Mouse (Mus musculus) heart, postnatal 25 days (tissue): ENCODE measurements around the gene Slc25a11. TPM values are rescaled to one million over a fixed set of nuclear protein-coding genes. Genes with fewer than 3 reads are reported as not detected.

ENCODE experiments used
- DNase-seq: peaks from one replicate; pipeline ENCODE4 v3.0.0; 2022; ENCODE audit warnings: low spot score
- intact Hi-C: fragments of 180-260 bp; cut with DNase I; formaldehyde crosslinking; loops from one replicate; pipeline ENCODE4 v1.15.1; 2025
- total RNA-seq, 2 experiments: library from RNA; stranded (reverse); gene quantifications; 2 replicates each; pipeline ENCODE4 v1.2.3; 2021

Gene Slc25a11
- total RNA-seq, 2 experiments from 2014 or later, result 550 to 562 TPM

- peak; percentile 49 for DNase-seq
- intact Hi-C loops, result loop anchor here (2.0 to 10.0 kb wide), 2 partner anchors 15 to 639 kb away; partner anchors contain the start of genes Acadvl, Dlg4 and Spag7
These were observed 6.3 kb upstream of the Slc25a11 start for GRCm38 (mm10) chr11:70653345-70654197.

GRCm38 (mm10) chr11:70652884-70653344 lies 5.6 kb upstream of the Slc25a11 start:
- no peak for DNase-seq
- intact Hi-C loops, result loop anchor here (10.0 kb wide), 1 partner anchor 638 kb away; the partner anchor contains the start of genes Acadvl and Dlg4

- DNase-seq, result no peak
- intact Hi-C loops, result loop anchor here (10.0 kb wide), 1 partner anchor 637 kb away; the partner anchor contains the start of genes Acadvl and Dlg4
These were observed 5.0 kb upstream of the Slc25a11 start for GRCm38 (mm10) chr11:70652029-70652883.

- no peak for DNase-seq
- intact Hi-C loops, result loop anchor here (10.0 kb wide), 1 partner anchor 637 kb away; the partner anchor contains the start of genes Acadvl and Dlg4
These were observed 4.1 kb upstream of the Slc25a11 start for GRCm38 (mm10) chr11:70651391-70651790.

GRCm38 (mm10) chr11:70650322-70651175 lies 3.3 kb upstream of the Slc25a11 start:
- DNase-seq, result no peak
- intact Hi-C loops, result loop anchor here (10.0 kb wide), 1 partner anchor 636 kb away; the partner anchor contains the start of genes Acadvl and Dlg4

GRCm38 (mm10) chr11:70649185-70649734 lies 2.0 kb upstream of the Slc25a11 start:
- no peak for DNase-seq
- intact Hi-C loops, result no loop called here

GRCm38 (mm10) chr11:70648512-70648911 lies 1.2 kb upstream of the Slc25a11 start:
- DNase-seq, result no peak
- intact Hi-C loops, result no loop called here

GRCm38 (mm10) chr11:70647716-70648420 lies 589 bp upstream of the Slc25a11 start:
- DNase-seq, result no peak
- intact Hi-C loops, result loop anchor here (2.0 kb wide), 1 partner anchor 55 kb away; no protein-coding TSS in a partner anchor

- intact Hi-C loops, result loop anchor here (2.0 kb wide), 1 partner anchor 57 kb away; no protein-coding TSS in a partner anchor
- no peak for DNase-seq
These were observed 1.1 kb downstream of the Slc25a11 start for GRCm38 (mm10) chr11:70646259-70646555.

- intact Hi-C loops, result loop anchor here (2.0 kb wide), 1 partner anchor 57 kb away; no protein-coding TSS in a partner anchor
- no peak for DNase-seq
These were observed 1.6 kb downstream of the Slc25a11 start for GRCm38 (mm10) chr11:70645461-70646258.

- intact Hi-C loops, result no loop called here
- DNase-seq, result no peak
These were observed 2.6 kb downstream of the Slc25a11 start for GRCm38 (mm10) chr11:70644564-70645103.

GRCm38 (mm10) chr11:70643051-70643450 lies 4.2 kb downstream of the Slc25a11 start:
- intact Hi-C loops, result no loop called here
- no peak for DNase-seq

GRCm38 (mm10) chr11:70641241-70641640 lies 6.0 kb downstream of the Slc25a11 start:
- intact Hi-C loops, result no loop called here
- DNase-seq, result no peak

GRCm38 (mm10) chr11:70639976-70640375 lies 7.3 kb downstream of the Slc25a11 start:
- DNase-seq, result no peak
- intact Hi-C loops, result no loop called here

GRCm38 (mm10) chr11:70638714-70639278 lies 8.5 kb downstream of the Slc25a11 start, which contains the start of gene Gp1ba:
Gene Gp1ba, plus strand, starts transcription at chr11:70639122.
- DNase-seq, result no peak
- intact Hi-C loops, result no loop called here

- DNase-seq, result no peak
These were observed 9.0 kb downstream of the Slc25a11 start for GRCm38 (mm10) chr11:70638293-70638692.

GRCm38 (mm10) chr11:70637764-70638163 lies 9.5 kb downstream of the Slc25a11 start:
- DNase-seq, result no peak
- intact Hi-C loops, result no loop called here

More at GRCm38 (mm10) chr11:70638293-70638692, 9.0 kb downstream of the Slc25a11 start:
- intact Hi-C loops, result no loop called here
